Mouse (Mus musculus) midbrain, embryonic 11.5 days (tissue): Measurements from ENCODE around the gene Parva. TPM values are rescaled to one million over a fixed set of nuclear protein-coding genes. Genes with fewer than 3 reads are reported as not detected.
A peak's percentile ranks its signal among the peaks of the same experiment; 100 is the strongest.

Experiments used
- ATAC-seq: fragments of 200-750 bp; cut with Nextera tagmentation; 2 replicates; pipeline ENCODE4 v1.8.0; 2017; ENCODE audit warnings: moderate TSS enrichment, moderate library complexity; ENCODE audit not compliant: low FRiP score
- DNase-seq: peaks from one replicate; pipeline ENCODE4 v3.0.0; 2015; ENCODE audit warnings: low spot score; ENCODE audit errors: missing footprints
- H3K27ac ChIP-seq: fragments of 300-500 bp; sonication (generic); 2 replicates; pipeline ENCODE4 v1.5.1; 2014; ENCODE audit warnings: low read depth, low read length
- H3K27me3 ChIP-seq: fragments of 300-500 bp; sonication (generic); 2 replicates; pipeline ENCODE4 v1.6.1; 2014; ENCODE audit warnings: mild to moderate bottlenecking, low read length, moderate library complexity, mixed read lengths; ENCODE audit not compliant: control insufficient read depth, insufficient read depth
- H3K36me3 ChIP-seq: fragments of 300-500 bp; sonication (generic); 2 replicates; pipeline ENCODE4 v1.6.1; 2014; ENCODE audit warnings: mild to moderate bottlenecking, low read length, moderate library complexity, mixed read lengths; ENCODE audit not compliant: control insufficient read depth, insufficient read depth
- H3K4me1 ChIP-seq: fragments of 300-500 bp; sonication (generic); 2 replicates; pipeline ENCODE4 v1.6.1; 2014; ENCODE audit warnings: low read length; ENCODE audit not compliant: control insufficient read depth, insufficient read depth
- H3K4me2 ChIP-seq: fragments of 300-500 bp; sonication (generic); 2 replicates; pipeline ENCODE4 v1.6.1; 2014; ENCODE audit warnings: mild to moderate bottlenecking, moderate library complexity
- H3K4me3 ChIP-seq: fragments of 300-500 bp; sonication (generic); 2 replicates; pipeline ENCODE4 v1.5.1; 2014; ENCODE audit warnings: low read depth, low read length
- H3K9ac ChIP-seq: fragments of 300-500 bp; sonication (generic); 2 replicates; pipeline ENCODE4 v1.6.1; 2014; ENCODE audit warnings: low read length
- H3K9me3 ChIP-seq: fragments of 300-500 bp; sonication (generic); 2 replicates; pipeline ENCODE4 v1.6.1; 2016; ENCODE audit warnings: low read length; ENCODE audit not compliant: control insufficient read depth
- WGBS: fragments of 180-500 bp; shearing (Covaris S2); extraction: QIAGEN DNeasy Blood & Tissue Kit; methylation state at CpG from one replicate; pipeline ENCODE4 v1.1.7; 2014; 5-methylcytosine and 5-hydroxymethylcytosine counted together
- polyA plus RNA-seq: library from polyadenylated mRNA; unstranded; fragments of >200 nt; fragmentation: Nextera tagmentation; extraction: Ambion mirVana; gene quantifications from 2 replicates; pipeline ENCODE4 v1.2.1, GENCODE M21; 2014

Gene Parva
- polyA plus RNA-seq, 1 experiment from 2014 or later, result 50.2 TPM

- Histone ChIP-seq H3K27ac (no peak overlapping the region), H3K9ac (no peak overlapping the region), H3K4me3 (no peak overlapping the region), H3K4me2 (no peak overlapping the region), H3K36me3 (no peaks in the 10 kb centered on the region), H3K27me3 (no peaks in the 10 kb centered on the region), H3K4me1 (peaks cover 10% of the 10 kb centered on the region; the same call in 1 of the 2 replicates), H3K9me3 (no peaks in the 10 kb centered on the region)
- WGBS, result 87% methylated on average over 4 of the region's 4 CpGs
- DNase-seq (peak; percentile 33), ATAC-seq (no peak)
These were observed 30.6 kb downstream of the Parva start for GRCm38 (mm10) chr7:112457920-112458319.

DNA sequence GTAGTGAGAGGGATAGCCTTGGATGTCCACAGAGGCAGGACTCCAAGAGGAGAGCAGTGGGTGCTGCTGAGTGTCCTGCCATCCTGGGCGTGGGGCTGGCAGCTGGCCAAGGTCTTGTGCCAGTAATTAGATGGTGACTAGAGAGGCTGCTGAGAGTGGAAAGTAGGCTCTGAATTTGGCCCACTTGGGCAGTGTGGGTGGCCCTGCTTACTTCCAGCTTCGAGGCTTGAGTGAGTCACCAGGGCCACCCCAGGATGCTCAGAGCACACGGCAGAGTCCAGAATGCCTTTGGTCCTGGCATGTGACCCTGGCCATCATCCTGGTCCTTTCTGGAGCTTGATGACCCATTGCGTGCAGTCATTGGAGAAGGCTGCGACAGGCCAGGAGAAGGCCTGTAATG is 31.1 kb downstream of the Parva start:
- H3K4me2 ChIP-seq, result no peak overlapping the region
- H3K27ac ChIP-seq, result no peak overlapping the region
- H3K9me3 ChIP-seq, result no peaks in the 10 kb centered on the region
- no peak overlapping the region for H3K9ac ChIP-seq
- no peaks in the 10 kb centered on the region for H3K27me3 ChIP-seq
- H3K4me3 ChIP-seq, result no peak overlapping the region
- ATAC-seq (no peak), DNase-seq (peak; percentile 14)
- no peaks in the 10 kb centered on the region for H3K36me3 ChIP-seq
- WGBS, result 88% methylated on average over 5 of the region's 5 CpGs
- H3K4me1 ChIP-seq, result peaks cover 10% of the 10 kb centered on the region; the same call in 1 of the 2 replicates

DNA sequence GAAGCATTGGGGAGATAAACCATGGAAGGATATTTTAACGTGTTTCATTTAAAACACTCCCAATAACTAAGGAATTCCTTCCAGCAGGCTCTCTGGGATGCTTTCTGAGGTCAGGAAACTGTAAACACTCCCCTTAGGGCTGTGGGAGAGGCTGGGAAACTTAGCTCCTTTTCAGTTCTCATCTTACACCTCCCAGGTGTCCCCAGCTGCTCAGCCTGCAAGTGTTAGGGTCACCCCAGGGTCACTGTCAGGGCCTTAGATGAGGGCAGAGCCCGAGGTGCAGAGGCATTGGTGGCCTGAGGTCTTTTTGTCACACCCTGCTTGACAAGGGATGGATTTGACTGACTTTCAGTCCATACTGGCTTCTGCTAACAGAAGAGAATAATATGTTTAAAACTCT is 35.8 kb downstream of the Parva start:
- peaks cover 10% of the 10 kb centered on the region for H3K4me1 ChIP-seq
- no peak overlapping the region for H3K4me3 ChIP-seq
- H3K36me3 ChIP-seq, result no peaks in the 10 kb centered on the region
- no peaks in the 10 kb centered on the region for H3K9me3 ChIP-seq
- no peaks in the 10 kb centered on the region; the same call in 1 of the 2 replicates for H3K27me3 ChIP-seq
- 16% methylated on average over 2 of the region's 2 CpGs for WGBS
- ATAC-seq (no peak), DNase-seq (no peak)
- no peak overlapping the region for H3K27ac ChIP-seq
- H3K9ac ChIP-seq, result no peak overlapping the region
- H3K4me2 ChIP-seq, result no peak overlapping the region

- no peak overlapping the region for H3K4me2 ChIP-seq
- ATAC-seq, result no peak
- H3K36me3 ChIP-seq, result no peaks in the 10 kb centered on the region
- H3K27me3 ChIP-seq, result no peaks in the 10 kb centered on the region; the same call in 1 of the 2 replicates
- H3K27ac ChIP-seq, result no peak overlapping the region
- no peaks in the 10 kb centered on the region for H3K9me3 ChIP-seq
- H3K4me3 ChIP-seq, result no peak overlapping the region
- no peak overlapping the region for H3K9ac ChIP-seq
- peaks cover 13% of the 10 kb centered on the region for H3K4me1 ChIP-seq
- 81% methylated on average over 3 of the region's 3 CpGs for WGBS
- no peak for DNase-seq
These were observed 38.6 kb downstream of the Parva start for GRCm38 (mm10) chr7:112465920-112466319.

DNA sequence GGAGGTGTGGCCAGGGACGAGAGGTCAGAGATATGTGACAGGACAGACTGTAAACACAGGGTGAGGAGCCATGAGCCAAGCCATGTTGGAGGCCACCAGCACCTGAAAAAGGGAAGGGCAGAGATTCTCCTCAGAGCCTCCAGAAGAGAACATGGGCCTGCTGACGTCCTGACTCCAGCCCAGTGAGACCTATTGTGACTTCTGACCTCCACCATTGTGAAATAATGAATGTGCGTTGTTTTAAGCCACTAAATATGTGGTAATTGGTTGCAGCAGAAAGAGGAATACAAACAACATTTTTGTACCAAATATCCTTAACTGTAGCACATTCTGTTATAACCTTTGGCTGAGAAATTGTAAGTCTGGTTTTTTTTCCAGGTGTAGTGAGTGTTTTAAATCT is 39.5 kb downstream of the Parva start:
- Histone ChIP-seq H3K36me3 (no peaks in the 10 kb centered on the region), H3K4me1 (peaks cover 13% of the 10 kb centered on the region), H3K4me3 (no peak overlapping the region), H3K9ac (no peak overlapping the region), H3K9me3 (no peaks in the 10 kb centered on the region), H3K4me2 (no peak overlapping the region), H3K27me3 (no peaks in the 10 kb centered on the region; the same call in 1 of the 2 replicates), H3K27ac (no peak overlapping the region)
- ATAC-seq (no peak), DNase-seq (no peak)
- WGBS, result 73% methylated on average over 3 of the region's 3 CpGs

- Histone ChIP-seq H3K9ac (peak overlapping the region; percentile 46), H3K4me1 (peaks cover 15% of the 10 kb centered on the region), H3K9me3 (no peaks in the 10 kb centered on the region), H3K4me2 (no peak overlapping the region), H3K27me3 (no peaks in the 10 kb centered on the region; the same call in 1 of the 2 replicates), H3K4me3 (no peak overlapping the region), H3K27ac (peak overlapping the region; percentile 85), H3K36me3 (no peaks in the 10 kb centered on the region)
- WGBS, result 9% methylated on average over 11 of the region's 11 CpGs
- peak; percentile 94 for DNase-seq
- peak; percentile 89 for ATAC-seq
These were observed 40.4 kb downstream of the Parva start for GRCm38 (mm10) chr7:112467687-112468111.

DNA sequence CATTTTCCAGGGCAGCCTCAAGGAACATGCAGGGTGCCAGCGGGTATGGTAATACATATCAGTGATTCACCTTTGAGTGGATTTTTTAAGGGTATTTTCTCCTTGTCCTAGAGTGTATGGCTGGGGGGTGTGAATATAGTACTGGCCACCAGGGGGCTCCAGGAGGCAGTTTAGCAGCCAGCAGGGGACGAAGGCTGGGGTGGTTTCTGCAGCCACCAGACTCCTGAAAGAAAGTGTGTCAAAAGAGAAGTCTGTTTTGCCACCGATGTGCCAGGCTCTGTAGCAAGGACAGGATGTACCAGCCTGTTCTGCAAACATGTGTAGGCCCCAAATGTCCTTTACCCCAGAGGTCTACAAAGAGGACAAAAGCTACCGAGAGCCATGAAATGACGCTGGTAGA is 42.5 kb downstream of the Parva start:
- Histone ChIP-seq H3K9ac (no peak overlapping the region), H3K4me3 (no peak overlapping the region), H3K36me3 (no peaks in the 10 kb centered on the region), H3K4me1 (peaks cover 26% of the 10 kb centered on the region), H3K4me2 (no peak overlapping the region), H3K27me3 (no peaks in the 10 kb centered on the region), H3K27ac (no peak overlapping the region), H3K9me3 (no peaks in the 10 kb centered on the region)
- no peak for ATAC-seq
- DNase-seq, result peak; percentile 97
- 43% methylated on average over 5 of the region's 5 CpGs for WGBS

DNA sequence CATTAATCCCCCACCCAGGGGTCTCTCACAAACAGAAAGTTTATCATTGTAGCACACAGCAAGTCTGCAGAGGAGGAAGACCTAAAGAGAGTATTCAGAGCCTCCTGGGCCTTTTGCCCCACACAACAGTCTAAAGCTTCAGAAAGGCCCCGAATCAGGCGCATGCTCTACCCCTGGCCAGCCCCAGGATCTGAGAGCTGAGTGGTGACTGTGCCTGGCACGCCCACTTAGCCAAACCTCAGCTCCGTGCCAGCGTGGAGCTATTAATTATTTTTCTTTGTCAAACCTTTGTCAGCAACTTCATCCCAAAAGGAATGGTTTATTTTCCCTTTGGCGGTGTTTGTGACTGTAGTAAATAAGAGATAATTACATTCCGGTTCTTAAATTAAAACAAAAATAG is 44.0 kb downstream of the Parva start:
- 77% methylated on average over 7 of the region's 7 CpGs for WGBS
- Histone ChIP-seq H3K4me2 (no peak overlapping the region), H3K36me3 (no peaks in the 10 kb centered on the region), H3K4me1 (peaks cover 26% of the 10 kb centered on the region), H3K9ac (no peak overlapping the region), H3K9me3 (no peaks in the 10 kb centered on the region), H3K27ac (no peak overlapping the region), H3K4me3 (no peak overlapping the region), H3K27me3 (no peaks in the 10 kb centered on the region)
- no peak for DNase-seq
- no peak for ATAC-seq

DNA sequence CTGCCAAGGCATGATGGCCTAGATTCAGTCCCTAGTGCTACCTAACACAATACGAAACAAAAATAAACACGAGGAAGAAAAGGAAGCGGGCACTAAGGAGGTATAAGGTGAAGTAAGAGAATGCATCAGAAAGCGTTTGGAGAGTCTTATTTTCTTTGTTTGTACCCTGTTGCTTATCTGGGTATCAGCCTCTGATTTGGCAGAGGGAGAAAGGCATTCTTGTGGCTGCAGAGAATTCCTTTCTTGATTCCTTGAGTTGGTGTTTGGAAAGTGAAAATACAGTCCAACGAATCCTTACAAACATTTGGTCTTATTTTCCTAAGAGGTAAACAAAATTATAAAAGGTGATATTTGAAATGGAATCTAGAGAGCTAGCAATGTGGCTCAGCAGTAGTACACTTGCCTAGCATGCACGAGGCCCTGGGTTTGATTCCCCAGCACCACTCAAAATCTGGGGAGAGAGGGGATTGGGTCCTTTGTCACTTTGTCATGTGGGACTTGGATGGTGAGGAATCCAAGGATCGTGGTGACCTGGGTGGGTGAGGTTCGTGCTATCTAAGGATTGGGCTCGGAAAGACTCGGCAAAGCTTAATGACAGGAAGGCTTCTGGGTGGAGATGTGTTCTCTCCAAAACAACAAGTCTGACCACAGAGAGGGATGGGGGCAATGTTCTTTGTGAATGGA is 44.9 kb downstream of the Parva start:
- WGBS, result 78% methylated on average over 10 of the region's 10 CpGs
- no peak overlapping the region for H3K27ac ChIP-seq

More for the DNA sequence above, 44.9 kb downstream of the Parva start:
- no peak overlapping the region for H3K9ac ChIP-seq
- H3K4me1 ChIP-seq, result peaks cover 25% of the 10 kb centered on the region
- no peaks in the 10 kb centered on the region for H3K9me3 ChIP-seq
- H3K4me2 ChIP-seq, result no peak overlapping the region
- DNase-seq (no peak), ATAC-seq (no peak)
- H3K4me3 ChIP-seq, result no peak overlapping the region
- H3K27me3 ChIP-seq, result no peaks in the 10 kb centered on the region
- no peaks in the 10 kb centered on the region for H3K36me3 ChIP-seq
